Mouse (Mus musculus) hematopoietic stem cell, adult 5-6 weeks (primary cell): ENCODE measurements around the gene Fam49a. TPM values are rescaled to one million over a fixed set of nuclear protein-coding genes. Genes with fewer than 3 reads are reported as not detected.

Experiments
- ATAC-seq, 2 experiments: fragments of 125-278 bp in 1 of 2; replicated peaks in 1 of 2; 2 replicates each; pipeline ENCODE4 v1.8.0; 2016 to 2017; ENCODE audit warnings: inconsistent platforms in 2 of 2, mild to moderate bottlenecking in 2 of 2, moderate number of reproducible peaks in 2 of 2, low read depth in 1 of 2, moderate TSS enrichment in 1 of 2; ENCODE audit not compliant: low FRiP score in 2 of 2, poor library complexity in 2 of 2, severe bottlenecking in 2 of 2, insufficient read depth in 1 of 2, low TSS enrichment in 1 of 2
- total RNA-seq: library from RNA; stranded (forward); fragments of 172-1452, 232-1000 nt; gene quantifications from 2 replicates; pipeline ENCODE4 v1.2.3, GENCODE M21; 2017

Gene Fam49a
- total RNA-seq, 1 experiment from 2014 or later: 31.5 TPM

DNA sequence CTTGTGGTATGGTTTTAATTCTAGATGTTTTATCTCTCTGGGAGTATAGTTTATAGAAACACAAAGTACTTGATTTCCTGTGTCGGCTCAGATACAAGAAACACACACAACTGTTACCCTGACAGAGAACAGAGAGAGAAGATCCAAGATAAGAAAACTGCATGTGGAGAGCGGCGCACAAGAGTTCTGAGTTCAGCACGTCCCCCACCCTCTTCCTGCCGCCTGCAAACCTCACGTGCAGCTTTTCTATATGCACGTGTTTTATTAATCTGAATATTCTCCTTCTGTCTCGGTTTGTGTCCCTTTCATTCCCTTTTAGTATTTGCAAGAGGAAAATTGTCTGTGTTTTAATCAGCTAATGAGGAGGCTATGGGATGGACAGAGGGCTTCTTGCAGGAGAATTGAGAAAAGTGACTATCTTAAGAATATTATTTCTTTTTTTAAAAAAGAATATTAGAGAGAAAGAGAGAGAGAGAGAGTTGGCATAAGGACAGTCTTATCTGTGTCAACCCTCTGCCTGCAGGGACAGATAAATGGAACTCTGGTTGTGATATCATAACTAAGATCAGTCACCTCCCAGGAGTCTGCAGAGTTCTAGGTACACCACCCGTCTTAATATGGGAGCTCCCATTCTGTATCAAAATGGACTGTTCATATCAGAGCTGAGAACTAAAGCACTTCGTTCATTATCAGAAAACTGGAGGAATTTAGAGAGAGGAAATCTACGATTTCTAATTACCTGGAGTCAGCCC lies 111.3 kb downstream of the Fam49a start:
- ATAC-seq: no peak

DNA sequence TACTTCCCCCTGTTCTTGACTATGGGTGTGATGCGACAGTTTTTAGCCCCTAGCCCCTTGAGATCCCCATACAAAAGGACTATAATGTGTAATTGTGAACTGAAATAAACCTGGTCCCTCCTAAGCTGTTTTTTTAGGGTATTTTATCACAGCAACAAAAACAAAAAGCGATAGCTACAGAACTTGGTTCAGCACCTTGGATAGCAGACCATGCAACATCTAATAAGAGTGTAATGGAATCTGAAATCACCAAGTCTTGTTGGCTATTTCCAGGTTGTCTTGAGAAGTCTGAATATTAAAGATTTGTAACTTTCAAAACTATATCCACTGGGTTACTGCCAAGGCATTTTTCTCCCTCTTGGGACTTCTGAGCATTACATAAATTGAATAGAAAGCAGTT lies 117.1 kb downstream of the Fam49a start:
- no peak for ATAC-seq

DNA sequence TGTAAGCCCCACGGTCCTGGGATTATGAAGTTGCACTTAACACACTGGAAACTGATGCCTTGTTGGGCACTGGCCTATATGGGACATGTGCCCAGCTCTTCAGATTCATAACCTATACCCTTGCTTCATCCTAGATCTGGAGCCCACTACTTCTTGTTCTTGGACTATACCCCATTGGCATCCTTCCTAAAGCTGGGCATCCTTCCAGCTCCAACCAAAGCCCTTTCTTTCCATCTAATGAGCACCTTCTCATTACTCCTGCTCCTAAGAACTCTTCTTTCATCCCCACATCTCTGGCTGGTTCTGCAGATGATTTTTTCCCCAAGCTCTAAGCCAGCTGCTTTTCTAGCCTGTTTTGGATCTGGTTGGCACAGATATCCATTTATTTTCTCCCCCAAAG lies 127.3 kb downstream of the Fam49a start:
- ATAC-seq: no peak

DNA sequence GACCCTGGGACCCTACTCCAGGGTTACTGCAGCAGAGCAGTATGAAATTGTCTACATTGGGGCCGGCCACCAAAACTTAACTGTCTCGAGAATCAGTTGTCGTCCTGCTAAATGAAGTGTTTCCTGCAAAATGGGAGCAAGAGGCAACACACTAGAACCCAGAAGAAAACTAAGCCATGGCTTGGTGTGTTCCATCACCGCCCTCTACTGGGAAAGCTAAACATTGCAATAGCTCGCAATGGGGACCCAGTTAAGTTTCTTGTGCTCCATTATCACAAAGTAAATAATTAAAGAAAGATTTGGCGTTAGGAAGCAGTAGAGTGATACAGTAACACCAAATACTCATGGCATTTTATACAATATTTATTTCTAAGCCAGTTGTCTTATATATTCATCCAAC lies 134.3 kb downstream of the Fam49a start:
- peak; percentile 64 to 68; a peak in 3 of 4 replicates for ATAC-seq

DNA sequence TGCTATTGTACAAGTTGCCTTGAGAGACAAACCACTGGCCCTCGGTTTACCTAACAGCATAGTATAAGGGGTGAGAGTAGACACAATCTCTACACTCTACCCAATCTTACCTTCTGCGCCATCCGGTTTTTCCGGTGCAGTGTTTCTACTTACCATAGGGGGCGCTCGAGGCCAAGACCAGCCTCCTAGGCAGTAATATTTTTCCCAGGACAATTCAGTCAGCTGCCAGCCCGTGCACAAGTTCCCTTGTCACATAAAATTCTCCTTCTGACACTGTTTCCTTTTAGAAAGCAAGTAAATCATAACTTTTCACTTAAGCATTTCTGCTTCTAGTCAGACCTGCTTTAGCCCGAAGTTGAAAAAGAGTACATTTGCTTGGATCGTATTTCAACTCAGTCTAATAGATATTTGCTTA lies 139.1 kb downstream of the Fam49a start:
- ATAC-seq: peak; percentile 72 to 75

DNA sequence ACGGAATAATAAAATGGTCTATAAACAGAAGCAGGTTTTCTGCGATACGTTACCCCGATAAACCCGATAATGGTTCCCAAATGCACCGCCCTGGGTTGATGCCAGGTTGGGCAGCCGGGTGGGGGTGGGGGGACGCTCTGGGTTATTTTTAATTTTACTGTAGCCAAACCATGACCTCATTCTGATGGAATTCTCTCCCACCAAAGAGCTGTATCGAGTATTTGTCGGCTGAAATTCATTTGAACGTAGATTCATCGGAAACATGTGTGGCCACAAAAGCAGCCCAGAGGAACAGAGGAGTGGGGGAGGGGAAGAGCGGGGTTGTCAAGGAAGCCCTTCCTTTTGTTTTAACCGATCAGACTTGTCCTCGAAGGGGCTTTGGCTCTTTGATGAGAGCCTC lies 139.6 kb downstream of the Fam49a start:
- peak; percentile 18 to 23; a peak in 1 of 4 replicates for ATAC-seq

DNA sequence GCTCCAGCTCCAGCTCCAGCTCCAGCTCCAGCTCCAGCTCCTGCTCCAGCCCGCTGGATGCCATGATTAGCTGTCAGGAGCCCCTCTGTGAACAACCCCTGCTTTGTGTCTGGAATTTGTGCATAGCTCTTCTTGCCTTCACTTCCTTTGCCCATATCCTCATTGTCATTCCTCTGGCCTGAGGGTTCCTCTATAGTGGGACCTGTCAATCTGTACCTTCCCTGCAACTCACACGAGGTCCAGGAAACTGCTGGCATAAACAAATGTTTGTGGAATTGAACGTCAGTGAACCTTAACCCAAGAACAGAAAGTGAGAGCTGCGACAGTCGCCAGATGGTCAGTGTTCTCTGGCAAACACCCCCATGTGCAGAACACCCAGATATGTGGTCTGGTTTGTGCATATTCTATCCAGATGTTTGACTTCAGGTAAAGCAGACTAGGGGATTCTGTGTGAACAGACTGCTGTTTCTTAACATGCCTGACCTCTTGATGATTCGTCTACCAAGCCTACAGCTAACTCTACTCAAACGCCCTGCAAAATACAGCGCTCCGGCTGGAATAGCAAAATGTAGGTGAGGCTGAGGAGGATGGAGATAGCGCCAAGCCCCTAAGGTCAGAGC lies 143.7 kb downstream of the Fam49a start:
- no peak for ATAC-seq

DNA sequence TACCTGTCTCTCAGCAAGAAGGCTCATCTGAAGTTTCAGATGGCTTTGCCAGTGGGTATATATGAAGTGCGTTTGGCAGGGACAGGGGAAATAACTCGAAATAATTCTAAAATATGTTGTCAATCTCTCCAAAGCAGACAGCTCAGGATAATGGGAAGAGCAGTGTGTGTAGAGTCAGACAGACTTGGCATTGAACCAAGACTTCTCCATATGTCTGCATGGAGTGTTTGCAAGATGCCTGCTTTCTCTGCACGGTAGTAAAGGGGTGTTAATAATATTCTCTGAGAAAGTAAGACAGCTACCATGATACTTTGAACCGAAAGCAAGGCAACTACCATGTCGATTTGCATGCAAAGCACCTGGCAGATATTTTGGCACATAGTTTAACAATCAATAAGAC lies 147.1 kb downstream of the Fam49a start:
- no peak for ATAC-seq

DNA sequence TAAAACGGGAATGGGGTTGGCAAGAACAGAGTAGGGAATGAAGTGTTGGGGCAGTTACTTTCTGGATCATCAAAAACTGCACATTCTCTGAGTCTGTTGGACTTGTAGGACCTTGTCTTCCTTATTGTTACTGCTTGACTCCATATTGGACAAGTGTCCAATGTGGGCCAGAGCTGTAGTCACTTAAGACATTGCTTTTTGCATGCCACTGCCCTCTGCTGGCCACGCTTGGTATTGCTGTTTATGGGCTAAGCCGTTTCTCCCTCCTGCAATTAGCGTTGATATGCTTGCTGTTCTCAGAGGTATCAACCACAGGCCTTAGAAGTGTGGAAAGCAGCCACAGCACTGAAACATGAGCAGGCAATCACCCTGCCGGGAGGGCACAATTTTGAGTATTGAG lies 150.7 kb downstream of the Fam49a start:
- peak; percentile 71 to 96 for ATAC-seq

DNA sequence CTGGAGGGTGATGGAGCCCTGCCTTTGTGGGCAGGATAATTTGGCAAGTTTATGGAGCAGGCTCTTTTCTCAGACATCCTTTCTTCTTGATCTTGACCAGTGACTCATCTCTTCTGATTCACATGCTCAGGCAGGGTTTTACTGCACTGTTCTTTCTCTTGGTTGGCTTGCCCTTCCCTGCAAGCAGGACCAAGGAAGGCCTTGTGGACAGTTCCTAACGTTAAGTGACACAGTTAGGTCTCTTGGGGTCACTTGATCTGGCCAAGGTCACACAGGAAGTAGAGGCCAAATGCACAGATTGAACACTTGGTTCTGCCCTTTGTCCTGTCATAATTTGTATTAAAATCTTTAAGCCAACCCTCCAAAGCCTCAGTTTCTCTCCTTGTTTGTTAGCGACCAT lies 158.5 kb downstream of the Fam49a start:
- ATAC-seq: no peak

DNA sequence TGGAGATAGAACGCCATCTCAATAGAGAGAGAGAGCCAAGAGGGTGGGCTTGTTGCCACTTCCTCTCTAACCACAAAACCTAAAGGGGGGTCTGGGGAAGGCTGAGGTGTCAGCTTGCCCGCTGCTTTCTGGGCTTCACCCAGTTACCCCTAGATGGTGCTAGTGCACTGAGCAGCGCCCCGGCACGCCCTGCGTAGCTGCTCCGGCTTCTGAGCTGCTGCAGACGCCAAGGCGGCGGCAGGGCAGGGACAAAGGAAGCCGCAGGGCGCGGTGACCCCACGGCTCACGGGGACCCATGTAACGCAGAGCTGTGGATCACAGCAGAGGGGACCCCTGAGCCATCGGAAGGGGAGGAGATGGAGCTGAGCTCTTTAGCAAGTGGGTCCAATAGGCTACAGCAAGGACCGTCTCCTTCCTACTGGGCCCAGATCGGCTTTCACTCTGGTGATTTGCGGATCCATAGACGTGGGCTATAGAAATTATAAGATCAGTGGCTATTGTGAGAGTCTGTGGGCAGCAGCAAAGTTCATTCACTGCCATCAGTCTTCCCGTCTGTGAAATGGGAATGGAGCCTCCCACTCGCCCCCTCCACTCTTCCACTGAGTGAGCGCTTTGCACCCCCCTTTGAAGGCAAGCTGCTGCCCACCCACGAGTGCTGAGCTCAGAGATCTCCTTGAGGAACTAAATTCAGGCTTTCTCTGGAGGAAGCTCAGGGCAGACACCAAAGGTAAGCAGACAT lies 159.1 kb downstream of the Fam49a start:
- peak; percentile 93 to 97 for ATAC-seq

DNA sequence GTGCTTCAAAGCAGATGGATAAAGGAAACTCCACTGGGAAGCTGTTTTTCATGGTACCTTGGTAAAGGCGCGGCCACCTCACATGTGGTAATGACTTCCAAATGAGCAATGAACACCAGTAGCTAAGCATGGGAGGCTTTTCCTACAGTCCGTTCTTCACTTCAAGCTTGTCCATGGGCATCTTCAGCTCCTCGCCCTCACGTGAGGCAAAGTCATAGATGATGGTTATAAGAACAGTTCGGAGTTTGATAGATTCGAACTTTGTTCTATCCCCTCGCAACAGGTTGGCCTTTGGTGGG lies 159.6 kb downstream of the Fam49a start:
- no peak for ATAC-seq

DNA sequence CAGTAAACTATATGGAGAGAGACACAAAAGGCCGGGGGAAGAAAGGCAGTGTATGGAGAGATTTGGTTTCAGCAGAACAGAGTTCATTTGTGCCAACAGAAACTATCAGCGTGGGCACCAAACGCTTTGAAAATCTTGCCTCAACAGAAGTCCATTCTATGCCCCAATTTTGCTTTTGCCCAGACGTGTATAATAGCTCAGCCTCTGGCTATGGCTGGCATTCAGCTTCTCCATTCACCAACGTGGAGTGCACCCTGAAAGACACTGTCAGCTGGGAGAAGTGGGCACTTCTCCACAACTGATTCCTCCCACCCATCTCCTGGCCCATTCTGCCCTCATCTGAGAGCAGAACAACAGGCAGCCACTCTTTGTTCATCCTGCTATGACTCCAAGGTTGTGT lies 163.2 kb downstream of the Fam49a start:
- no peak for ATAC-seq

DNA sequence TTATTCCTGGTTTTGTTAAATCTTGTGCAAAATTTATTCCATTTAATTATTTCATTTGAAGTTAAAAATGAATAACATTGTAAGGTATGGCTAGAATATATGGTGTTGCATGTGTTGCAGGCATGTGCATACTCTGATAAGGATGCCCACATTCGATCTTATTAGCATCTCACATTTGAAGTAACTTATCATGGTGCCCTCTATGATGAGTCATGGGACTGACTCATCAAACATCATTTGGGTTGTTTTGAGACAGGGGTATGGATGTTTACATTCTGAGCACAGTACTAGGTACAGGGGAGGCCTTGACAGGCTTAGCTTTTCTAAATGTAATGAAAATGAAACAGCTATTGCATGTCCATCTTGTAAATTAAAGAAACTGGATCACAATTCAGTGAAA lies 165.3 kb downstream of the Fam49a start:
- ATAC-seq: no peak

DNA sequence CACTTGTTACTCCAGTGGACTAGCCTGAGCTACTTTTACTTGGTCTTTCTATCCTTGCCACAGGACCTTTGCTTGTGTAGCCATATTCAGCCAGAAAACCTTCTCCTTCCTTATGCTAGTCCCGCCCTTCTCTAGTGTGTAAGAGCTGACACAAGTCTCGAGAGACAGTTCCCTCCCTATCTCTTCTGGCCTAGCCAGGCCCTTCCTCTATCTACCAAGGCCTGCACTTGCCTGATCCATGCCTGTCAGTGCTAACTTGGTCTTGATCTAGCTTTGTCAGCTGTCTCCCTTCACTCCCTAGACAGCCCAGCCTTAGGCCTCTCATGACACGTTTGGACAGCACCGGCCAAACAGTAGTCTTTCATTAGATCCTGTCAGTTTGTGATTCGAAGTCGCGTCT lies 166.9 kb downstream of the Fam49a start:
- no peak for ATAC-seq
